In the genomic region with DNA sequence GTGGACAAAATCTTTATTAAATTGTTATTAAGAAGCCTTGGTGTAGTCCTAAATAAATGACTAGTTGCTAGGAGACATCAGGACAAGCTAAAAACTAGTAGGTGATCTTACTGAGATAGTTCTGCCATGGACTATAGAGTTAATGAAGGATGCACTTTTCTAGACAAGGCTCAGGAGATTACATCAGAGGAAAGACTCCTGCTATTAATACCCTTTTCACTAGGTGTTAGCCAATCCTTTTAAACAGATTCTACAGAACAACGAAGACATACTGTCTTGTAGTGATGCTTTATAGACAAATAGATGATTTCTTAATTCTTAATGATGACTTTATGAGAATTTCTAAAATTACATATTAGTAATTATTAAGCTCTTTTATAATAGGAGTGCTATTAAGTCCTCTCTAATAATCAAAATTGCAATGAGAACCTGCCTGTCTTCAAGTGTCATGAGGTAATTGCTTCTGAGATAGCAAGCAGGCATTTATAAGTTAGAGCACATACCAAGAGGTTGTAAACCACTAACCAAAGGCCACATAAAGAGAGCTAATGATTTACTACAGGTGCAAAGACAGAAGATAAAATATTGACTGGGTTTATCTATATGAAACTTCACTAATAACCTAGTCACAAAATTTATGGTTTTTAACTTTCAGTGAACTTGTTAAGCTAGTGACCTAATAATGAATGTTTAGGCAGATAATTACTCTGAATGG, we compare ENCODE assay signal across 28 mouse cellular contexts.
"Had no signal": no experiment of that assay in that cellular context is flagged by ENCODE, and none has a peak within 500 bp of the region (broad histone marks: within the 10 kb centered on the region; RNA-seq: fewer than 3 reads in every experiment).

No protein-coding gene starts in this region.

- DNase-seq: cerebellum, adult 2 months; cerebellum, adult 8-10 months; cerebellum, adult 9-10 months; cerebellum, adult 9-11 months; cerebellum, postnatal 10 days; cerebellum, postnatal 14 days; cerebellum, postnatal 25 days; cerebellum, postnatal 36 days; embryo, embryonic 11 days; forebrain, postnatal 0 days; gastrocnemius, adult 2 months; gastrocnemius, postnatal 10 days; gastrocnemius, postnatal 14 days; gastrocnemius, postnatal 25 days; gastrocnemius, postnatal 36 days; heart, adult 11 months; heart, adult 18-20 months had no signal

- H3K27me3 ChIP-seq: embryonic facial prominence, embryonic 12.5 days; embryonic facial prominence, embryonic 13.5 days; embryonic facial prominence, embryonic 15.5 days; forebrain, embryonic 12.5 days; forebrain, embryonic 13.5 days; forebrain, embryonic 15.5 days had no signal

- H3K36me3 ChIP-seq: embryonic facial prominence, embryonic 10.5 days; embryonic facial prominence, embryonic 12.5 days; embryonic facial prominence, embryonic 13.5 days; embryonic facial prominence, embryonic 15.5 days; forebrain, embryonic 10.5 days; forebrain, embryonic 12.5 days; forebrain, embryonic 15.5 days had no signal

- H3K9ac ChIP-seq: embryonic facial prominence, embryonic 12.5 days; embryonic facial prominence, embryonic 13.5 days; embryonic facial prominence, embryonic 15.5 days; forebrain, embryonic 12.5 days; forebrain, embryonic 13.5 days; forebrain, embryonic 15.5 days; forebrain, postnatal 0 days had no signal

- ATAC-seq: forebrain, embryonic 13.5 days; forebrain, embryonic 14.5 days; forebrain, embryonic 15.5 days; forebrain, embryonic 16.5 days; forebrain, postnatal 0 days had no signal

- H3K27ac ChIP-seq: embryonic facial prominence, embryonic 10.5 days; embryonic facial prominence, embryonic 12.5 days; embryonic facial prominence, embryonic 13.5 days; embryonic facial prominence, embryonic 15.5 days; forebrain, embryonic 10.5 days; forebrain, embryonic 12.5 days; forebrain, embryonic 13.5 days; forebrain, embryonic 15.5 days; gastrocnemius, adult 2 months had no signal

- H3K4me3 ChIP-seq: embryonic facial prominence, embryonic 10.5 days; embryonic facial prominence, embryonic 12.5 days; embryonic facial prominence, embryonic 13.5 days; embryonic facial prominence, embryonic 15.5 days; erythroblast, embryonic 14.5 days; forebrain, embryonic 10.5 days; forebrain, embryonic 12.5 days; forebrain, embryonic 13.5 days; forebrain, embryonic 15.5 days; gastrocnemius, adult 2 months had no signal

- H3K9me3 ChIP-seq: embryonic facial prominence, embryonic 10.5 days; embryonic facial prominence, embryonic 12.5 days; embryonic facial prominence, embryonic 13.5 days; embryonic facial prominence, embryonic 15.5 days; forebrain, embryonic 10.5 days; forebrain, embryonic 12.5 days; forebrain, embryonic 13.5 days; forebrain, embryonic 15.5 days had no signal

- H3K4me2 ChIP-seq: embryonic facial prominence, embryonic 12.5 days; embryonic facial prominence, embryonic 13.5 days; embryonic facial prominence, embryonic 15.5 days; forebrain, embryonic 12.5 days; forebrain, embryonic 13.5 days; forebrain, embryonic 15.5 days had no signal

- H3K4me1 ChIP-seq: embryonic facial prominence, embryonic 10.5 days; embryonic facial prominence, embryonic 12.5 days; embryonic facial prominence, embryonic 13.5 days; embryonic facial prominence, embryonic 15.5 days; forebrain, embryonic 10.5 days; forebrain, embryonic 12.5 days; forebrain, embryonic 13.5 days; forebrain, embryonic 15.5 days had no signal
